Mouse (Mus musculus) right cerebral cortex, postnatal 10 days (tissue): Measurements from ENCODE around the gene Gm3164.
A peak's percentile ranks its signal among the peaks of the same experiment; 100 is the strongest.
"Not testable (repeated sequence)": the region's sequence is repeated elsewhere in the genome, so short reads cannot be mapped to it uniquely, and the experiment has no call there.

Experiments used
- DNase-seq, 2 experiments: peaks; one replicate each; pipeline ENCODE4 v3.0.0; 2021; ENCODE audit warnings: low spot score in 2 of 2

Gene Gm3164

DNA sequence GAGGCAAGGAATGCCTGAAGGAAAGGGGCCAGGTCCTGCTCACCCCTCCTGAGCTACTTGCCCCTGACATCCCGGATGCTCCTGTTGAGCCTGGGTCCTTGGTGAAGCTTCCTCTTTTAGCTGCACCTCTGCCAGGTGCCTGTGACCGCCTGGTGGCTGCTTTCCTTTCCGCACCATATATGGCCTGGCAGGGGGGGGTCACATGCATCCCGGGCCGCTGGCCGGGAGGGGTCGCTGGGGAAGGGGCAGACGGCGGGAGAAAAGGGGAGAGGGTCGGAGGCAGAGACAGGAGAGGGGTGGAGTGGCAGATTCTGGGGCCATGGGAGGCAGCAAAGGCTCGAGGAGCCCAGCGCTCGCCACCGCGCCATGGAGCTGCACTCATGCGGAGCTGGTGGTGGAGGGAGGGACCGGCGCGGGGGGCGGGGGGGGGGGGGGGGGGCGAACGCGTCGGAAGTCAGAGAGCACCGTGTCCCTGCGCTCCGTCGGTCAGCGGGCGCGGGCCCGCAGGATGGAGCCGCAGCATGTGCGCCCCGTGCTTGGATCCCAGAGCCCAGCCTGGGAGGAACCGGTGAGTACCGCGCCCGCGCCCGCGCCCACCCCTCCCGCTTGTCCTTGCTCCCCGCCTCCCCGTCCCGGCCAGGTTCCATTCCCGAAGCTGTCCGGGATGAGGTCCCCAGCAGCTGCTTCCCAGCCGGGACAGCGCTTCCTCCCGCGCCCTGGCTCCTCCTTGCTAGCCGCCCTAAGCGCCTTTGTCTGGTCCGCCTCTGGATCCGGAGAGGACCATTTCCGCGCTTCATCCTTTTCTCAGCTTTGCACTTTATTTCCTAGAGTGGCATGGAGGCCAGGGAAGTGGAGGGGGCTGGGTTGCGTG lies at the start of gene Gm3164:
TSS of gene Gm3164 (plus strand) at position 484 of the 871 bp plus-strand sequence.
- DNase-seq = peak; percentile 55 to 61

DNA sequence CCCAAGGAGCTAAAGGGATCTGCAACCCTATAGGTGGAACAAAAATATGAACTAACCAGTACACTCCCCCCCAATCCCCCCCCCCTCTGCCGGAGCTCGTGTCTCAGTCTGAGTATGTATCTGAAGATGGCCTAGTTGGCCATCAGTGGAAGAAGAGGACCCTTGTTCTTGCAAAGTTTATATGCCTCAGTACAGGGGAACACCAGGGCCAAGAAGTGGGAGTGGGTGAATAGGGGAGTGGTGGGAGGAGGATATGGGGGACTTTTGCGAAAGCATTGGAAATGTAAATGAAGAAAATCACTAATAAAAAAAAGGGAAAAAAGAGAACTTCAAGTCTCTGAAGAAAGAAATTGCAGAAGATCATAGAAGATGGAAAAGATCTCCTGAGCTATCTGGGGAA lies 46.3 kb upstream of the Gm3164 start:
- DNase-seq = not testable (repeated sequence)

DNA sequence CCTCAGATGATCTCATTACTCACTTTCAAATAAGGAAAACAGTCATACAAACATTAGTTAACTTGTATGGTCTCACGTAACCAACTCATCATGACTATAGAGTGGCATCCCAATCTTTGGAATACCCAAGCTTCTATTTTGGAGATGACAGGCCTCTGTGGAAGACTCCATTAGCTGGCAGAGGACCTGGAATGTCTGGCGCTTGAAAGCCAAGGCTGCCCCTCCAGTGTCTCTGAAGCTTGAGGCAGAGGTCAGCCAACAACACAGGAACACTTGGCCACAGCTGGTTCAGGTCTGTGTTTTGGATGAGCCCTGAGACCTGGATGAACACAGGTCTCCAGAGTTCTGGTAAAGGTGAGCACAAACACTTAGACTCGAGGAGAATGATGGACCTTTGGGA lies 45.6 kb upstream of the Gm3164 start:
- DNase-seq = not testable (repeated sequence)

DNA sequence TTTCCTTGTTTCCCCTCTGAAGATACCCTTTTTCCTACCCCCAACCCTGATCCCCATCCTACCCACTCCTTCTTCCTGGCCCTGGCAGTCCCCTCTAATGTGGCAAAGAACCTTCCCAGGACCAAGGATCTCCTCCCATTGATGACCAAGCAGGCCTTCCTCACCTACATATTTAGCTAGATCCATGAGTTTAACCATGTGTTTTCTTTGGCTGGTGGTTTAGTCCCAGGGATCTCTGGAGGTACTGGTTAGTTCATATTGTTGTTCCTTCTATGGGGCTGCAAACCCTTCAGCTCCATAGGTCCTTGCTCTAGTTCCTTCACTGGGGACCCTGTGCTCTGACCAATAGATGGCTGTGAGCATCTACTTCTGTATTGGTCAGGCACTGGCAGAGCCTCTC lies 37.4 kb upstream of the Gm3164 start:
- not testable (repeated sequence) for DNase-seq

DNA sequence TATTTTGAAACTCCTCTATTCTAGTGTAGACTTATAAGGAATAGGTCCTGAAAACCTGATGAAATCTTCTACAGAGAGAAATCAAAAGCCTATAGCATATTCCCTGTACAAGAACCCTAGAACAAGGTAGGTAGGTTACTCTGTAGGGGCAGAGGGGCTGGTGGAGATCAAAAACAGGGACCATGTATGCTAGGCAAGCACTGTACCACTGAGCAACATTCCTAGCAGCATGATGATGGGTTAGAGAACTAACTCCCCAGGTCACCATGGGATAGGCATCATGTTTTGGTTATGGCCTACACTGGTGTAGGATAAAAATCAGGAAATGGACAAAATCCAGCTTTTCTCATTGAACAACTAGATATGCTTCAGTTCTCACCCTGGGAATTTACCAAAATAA lies 29.6 kb upstream of the Gm3164 start:
- not testable (repeated sequence) for DNase-seq

DNA sequence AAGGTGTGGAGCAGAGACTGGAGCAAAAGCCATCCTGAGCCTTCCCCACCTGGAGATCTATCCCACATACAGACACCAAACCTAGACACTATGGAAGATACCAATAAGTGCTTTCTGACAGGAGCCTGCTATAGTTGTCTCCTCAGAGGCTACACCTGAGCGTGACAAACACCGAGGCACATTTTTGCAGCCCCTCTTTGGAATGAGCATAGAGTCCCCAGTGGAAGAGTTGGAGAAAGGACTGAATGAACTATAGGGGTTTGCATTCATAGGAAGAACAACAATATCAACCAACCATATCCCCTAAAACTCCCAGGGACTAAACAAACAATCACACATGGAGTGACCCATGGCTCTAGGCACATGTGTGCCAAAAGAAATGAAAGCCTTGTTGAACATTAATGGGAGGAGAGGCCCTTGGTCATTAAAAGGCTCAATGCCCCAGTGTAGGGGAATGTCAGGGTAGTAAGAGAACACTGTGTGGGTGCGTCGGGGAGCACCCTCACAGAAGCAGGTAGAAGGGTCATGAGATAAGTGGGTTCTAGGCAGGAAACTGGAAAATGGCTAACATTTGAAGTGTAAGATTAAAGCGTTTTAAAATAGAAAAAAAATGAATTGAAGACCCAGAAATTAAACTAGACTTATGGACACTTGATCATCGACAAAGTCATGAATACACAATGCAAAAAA lies 22.3 kb upstream of the Gm3164 start:
- not testable (repeated sequence) for DNase-seq

DNA sequence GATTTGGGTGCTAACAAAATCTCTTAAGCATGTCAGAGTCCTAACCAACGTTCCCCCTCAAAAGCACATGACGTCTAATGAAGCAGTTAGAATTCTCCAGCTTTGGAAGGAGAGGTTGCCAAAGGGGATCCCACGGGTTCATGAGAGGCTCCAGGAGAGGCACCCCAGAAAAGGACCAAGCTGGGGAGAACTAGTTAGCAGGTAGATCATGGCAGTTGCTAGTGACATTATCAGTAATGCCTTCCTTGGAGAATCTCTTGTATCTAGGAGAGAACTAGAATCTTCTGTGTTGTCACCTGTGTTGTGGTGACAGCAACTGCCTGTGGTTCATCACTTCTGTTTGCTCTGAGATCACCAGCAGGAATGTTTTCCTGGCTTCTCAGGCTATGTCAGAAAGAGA lies 18.0 kb upstream of the Gm3164 start, which contains the start of gene Gm3159:
TSS of gene Gm3159 (plus strand) at position 301 of the 400 bp plus-strand sequence.
- not testable (repeated sequence) for DNase-seq

DNA sequence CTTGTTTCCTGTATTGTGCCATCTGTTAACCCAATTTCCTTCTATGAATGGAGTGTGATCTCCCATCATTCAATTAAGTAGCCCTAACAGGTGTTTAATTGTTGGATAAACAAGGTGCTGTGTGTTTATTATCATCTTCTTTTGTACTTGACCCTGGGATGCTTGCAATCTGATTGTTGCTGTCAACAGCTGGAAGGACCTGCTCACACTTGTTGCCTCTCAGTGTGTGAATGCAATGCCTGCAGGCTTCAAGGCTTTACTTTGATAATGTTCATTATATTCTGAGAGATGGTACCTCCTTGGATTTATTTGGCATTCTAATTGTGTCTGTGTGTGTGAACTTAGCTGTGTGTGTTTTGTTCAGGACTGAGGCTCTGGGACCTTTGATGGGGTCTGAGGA lies 16.6 kb upstream of the Gm3164 start:
- not testable (repeated sequence) for DNase-seq

DNA sequence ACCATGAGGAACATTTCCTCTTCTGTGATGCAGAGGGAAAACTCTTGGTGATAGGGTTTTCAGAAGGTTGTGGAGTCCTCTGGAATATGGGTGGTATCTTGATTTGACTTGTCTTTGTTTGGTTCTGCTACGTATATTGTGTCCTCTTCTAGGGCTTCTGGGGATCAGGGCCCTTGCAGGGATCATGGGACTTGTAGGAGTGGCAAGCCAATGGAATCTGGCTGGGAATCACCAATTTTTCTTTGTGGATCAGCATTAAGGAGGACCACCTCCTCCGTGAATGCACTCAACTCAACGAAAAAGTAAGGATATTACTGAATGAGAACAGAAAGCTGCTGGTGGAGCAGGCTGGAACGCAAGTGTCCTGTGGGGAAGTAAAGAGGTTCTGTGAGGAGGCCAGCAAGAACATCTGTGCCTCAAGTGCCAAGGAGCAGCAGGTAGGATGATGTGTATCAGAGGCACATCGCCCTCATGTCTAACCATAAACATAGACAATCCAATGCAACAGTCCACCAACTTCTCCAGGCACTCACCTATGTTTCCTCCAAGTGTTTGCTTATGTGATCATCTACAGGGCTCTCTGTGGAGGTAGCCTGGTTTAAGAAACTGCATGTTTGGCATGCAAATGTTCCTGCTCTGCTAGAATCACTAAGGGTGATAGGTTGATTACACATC lies 15.0 kb upstream of the Gm3164 start:
- DNase-seq = peak in 1 of 2 experiments; percentile 17

DNA sequence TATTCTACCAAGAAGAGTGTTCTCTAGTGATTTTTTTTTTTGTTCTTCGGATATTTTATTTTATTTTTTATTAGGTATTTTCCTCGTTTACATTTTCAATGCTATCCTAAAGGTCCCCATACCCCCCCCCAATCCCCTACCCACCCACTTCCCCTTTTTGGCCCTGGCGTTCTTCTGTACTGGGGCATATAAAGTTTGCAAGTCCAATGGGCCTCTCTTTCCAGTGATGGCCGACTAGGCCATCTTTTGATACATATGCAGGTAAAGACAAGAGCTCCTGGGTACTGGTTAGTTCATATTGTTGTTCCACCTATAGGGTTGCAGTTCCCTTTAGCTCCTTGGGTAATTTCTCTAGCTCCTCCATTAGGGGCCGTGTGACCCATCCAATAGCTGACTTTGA lies 14.0 kb upstream of the Gm3164 start:
- DNase-seq = not testable (repeated sequence)

DNA sequence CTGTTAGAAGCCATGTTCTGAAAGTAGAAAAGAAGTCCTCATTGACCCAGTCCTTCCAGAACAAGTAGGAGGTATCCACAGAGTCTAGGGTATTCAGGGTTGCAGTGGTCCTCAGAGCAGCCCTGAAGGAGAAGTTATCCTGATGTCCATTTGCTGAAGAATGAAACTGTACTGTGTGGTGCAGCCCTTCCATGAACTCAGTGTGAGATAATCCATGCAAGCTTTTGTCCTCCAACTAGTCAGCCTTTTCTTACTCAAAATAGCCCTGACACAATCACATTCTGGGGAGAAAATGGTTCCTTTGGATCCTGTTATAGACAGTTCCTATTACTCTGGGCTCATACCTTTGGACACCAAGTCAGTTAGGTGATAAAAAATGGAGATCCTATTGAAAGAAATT lies 11.4 kb upstream of the Gm3164 start:
- peak in 1 of 2 experiments; percentile 15 for DNase-seq

DNA sequence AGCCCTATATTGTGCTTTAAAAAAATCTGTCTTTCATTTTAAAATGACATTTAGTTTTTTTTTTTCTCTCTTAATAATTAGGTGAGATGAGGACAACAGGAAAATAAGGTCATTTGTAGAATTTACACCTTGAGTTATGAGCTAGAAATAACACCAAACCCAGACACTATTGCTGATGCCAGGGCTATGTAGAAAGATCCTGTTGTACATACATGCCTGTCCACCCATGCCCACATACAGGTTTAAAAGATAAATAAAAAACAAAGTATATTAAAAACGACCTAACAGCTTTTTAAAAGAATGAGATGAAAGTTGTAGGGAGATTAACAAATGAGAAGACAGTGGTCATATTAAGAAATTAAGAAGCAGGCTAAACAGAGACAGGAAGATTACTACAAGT lies 5.3 kb upstream of the Gm3164 start:
- not testable (repeated sequence) for DNase-seq

DNA sequence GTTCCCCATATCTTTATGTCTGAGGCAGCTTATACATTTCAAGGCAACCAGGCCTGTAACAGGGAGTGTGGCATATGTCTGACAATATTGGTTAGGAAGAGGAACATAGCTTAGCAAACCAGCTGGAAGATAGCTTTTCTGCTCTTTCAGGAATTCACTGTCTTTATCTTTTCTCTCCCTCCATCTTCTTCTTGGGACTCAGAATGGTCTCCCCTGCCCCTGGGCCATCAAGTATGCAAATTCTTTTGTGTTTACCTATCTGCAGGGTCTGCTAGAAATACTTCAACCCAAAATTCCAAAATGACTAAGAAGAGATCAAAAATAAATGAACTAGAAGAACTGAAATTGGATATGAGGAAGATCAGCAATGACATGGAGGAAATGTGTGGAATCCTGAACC lies 15.4 kb downstream of the Gm3164 start, which contains the start of gene Gm3173:
TSS of gene Gm3173 (plus strand) at position 301 of the 400 bp plus-strand sequence.
- not testable (repeated sequence) for DNase-seq

DNA sequence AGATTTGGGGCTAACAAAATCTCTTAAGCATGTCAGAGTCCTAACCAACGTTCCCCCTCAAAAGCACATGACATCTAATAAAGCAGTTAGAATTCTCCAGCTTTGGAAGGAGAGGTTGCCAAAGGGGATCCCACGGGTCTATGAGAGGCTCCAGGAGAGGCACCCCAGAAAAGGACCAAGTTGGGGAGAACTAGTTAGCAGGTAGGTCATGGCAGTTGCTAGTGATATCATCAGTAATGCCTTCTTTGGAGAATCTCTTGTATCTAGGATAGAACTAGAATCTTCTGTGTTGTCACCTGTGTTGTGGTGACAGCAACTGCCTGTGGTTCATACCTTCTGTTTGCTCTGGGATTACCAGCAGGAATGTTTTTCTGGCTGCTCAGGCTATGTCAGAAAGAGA lies 66.2 kb downstream of the Gm3164 start, which contains the start of gene Gm3182:
TSS of gene Gm3182 (plus strand) at position 301 of the 400 bp plus-strand sequence.
- not testable (repeated sequence) for DNase-seq
